Mouse (Mus musculus): ENCODE data around the gene AA986860. TPM values are rescaled to one million over a fixed set of nuclear protein-coding genes. Genes with fewer than 3 reads are reported as not detected.

The AA986860 gene
- 1.2 and 1.3 TPM in 2 replicates for polyA plus RNA-seq (2015; fragmentation: Nextera tagmentation; extraction: Ambion mirVana)

DNA sequence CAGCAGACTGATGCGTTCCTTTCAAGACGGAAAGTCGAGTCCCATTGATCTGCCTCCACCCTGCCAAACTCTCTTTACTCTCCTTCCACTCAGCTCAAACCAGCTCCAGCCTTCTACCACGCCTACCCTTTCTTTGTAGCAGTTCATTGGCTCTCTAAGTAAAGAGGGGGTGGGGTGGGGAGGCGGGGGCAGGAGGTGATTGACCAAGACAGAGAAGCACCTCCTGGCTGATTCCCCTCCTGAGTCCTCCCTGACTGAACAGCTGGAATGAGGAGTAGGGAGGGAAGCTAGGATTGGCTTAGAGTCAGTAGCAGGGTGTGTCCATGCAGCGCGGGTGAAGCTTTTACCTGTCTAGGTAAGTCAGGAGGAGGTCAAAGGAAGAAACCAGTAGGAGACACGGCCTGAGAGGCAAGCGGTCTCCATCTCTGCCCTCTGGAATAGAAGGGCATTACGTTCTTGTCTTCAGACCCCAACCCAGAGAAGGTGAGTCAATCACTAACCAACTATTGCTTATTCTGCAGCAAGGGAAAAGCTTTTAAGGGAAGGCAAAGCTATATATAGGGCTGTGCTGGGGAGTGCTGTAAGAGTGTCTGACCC is at the start of gene AA986860:
TSS of gene AA986860 (plus strand) at position 236 of the 597 bp plus-strand sequence.
- no peaks in the 10 kb centered on the region for H3K27me3 ChIP-seq
- WGBS = 7% methylated on average over 10 of the region's 10 CpGs
- no peaks in the 10 kb centered on the region for H3K9me3 ChIP-seq
- H3K4me2 ChIP-seq (replicated peaks) = peak within 1 kb of the TSS; percentile 45
- H3K27ac ChIP-seq = no peak within 1 kb of the TSS
- H3K4me3 ChIP-seq = peak within 1 kb of the TSS; percentile 8; the same call in 1 of the 2 replicates
- 0 out of 2 replicates have a peak within 1 kb of the TSS, but pooled peaks have one; percentile 13 for H3K9ac ChIP-seq
- no peaks in the 10 kb centered on the region for H3K36me3 ChIP-seq
- peak; percentile 80 for ATAC-seq (ENCODE audit: low FRiP score, low read depth)
- H3K4me1 ChIP-seq = peaks cover 6% of the 10 kb centered on the region

DNA sequence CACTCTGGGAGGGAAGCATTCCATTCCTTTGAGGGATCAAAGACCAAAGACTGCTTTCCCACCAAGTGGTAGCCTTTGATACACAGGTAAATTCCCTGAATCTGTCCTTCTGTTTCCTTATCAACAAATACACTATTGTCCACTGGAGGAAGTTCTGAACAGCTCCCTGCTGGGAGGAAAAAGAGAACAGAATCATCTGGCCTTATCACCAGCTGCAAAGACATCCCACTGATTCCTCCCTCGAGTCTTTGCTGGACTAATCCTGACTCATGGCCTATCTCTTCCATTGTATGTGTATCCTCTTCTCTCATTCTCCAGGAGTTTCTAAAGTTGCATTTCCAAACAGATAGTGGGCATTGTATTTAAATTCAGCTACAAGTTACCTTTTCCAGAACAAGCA is 47.9 kb upstream of the AA986860 start:
- Histone ChIP-seq H3K9ac (no peak overlapping the region), H3K4me1 (0 out of 2 replicates have a peak, but pooled peaks cover 4% of the 10 kb centered on the region), H3K27me3 (no peaks in the 10 kb centered on the region), H3K36me3 (peaks cover 4% of the 10 kb centered on the region; the same call in 1 of the 2 replicates), H3K27ac (no peak overlapping the region), H3K9me3 (no peaks in the 10 kb centered on the region), H3K4me2 (replicated peaks) (no peak overlapping the region), H3K4me3 (no peak overlapping the region)
- 74% methylated on average over 1 of the region's 1 CpGs for WGBS
- ATAC-seq (ENCODE audit: low FRiP score, low read depth) = no peak

DNA sequence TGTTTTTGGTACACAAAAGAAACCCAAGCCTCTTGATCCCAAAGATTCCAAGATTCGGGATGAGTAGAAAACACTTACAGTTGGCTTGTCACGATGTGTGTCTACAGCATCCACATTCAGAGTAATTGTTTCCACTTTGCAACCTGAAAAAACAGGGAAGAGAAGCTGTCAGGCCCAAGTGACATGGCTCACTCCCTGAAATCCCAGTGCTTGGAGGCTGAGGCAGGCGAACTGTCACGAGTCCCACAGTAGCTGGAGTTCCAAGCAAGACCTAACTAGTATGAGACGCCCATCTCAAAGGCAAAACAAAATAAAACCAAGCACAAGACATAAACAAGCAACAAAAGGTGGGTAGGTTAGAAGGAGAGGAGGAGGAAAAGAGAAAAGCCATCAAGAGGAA is 33.2 kb upstream of the AA986860 start:
- no peaks in the 10 kb centered on the region for H3K4me1 ChIP-seq
- no peak overlapping the region for H3K4me2 ChIP-seq (replicated peaks)
- WGBS = 89% methylated on average over 5 of the region's 5 CpGs
- H3K4me3 ChIP-seq = no peak overlapping the region
- H3K27ac ChIP-seq = no peak overlapping the region
- H3K9me3 ChIP-seq = no peaks in the 10 kb centered on the region
- no peak for ATAC-seq (ENCODE audit: low FRiP score, low read depth)
- peaks cover 56% of the 10 kb centered on the region for H3K36me3 ChIP-seq
- no peaks in the 10 kb centered on the region for H3K27me3 ChIP-seq
- no peak overlapping the region for H3K9ac ChIP-seq

- H3K4me2 ChIP-seq (replicated peaks) = no peak overlapping the region
- no peak overlapping the region for H3K9ac ChIP-seq
- no peak for ATAC-seq (ENCODE audit: low FRiP score, low read depth)
- WGBS = 89% methylated on average over 10 of the region's 10 CpGs
- no peaks in the 10 kb centered on the region for H3K9me3 ChIP-seq
- no peak overlapping the region for H3K27ac ChIP-seq
- H3K4me3 ChIP-seq = no peak overlapping the region
- H3K27me3 ChIP-seq = no peaks in the 10 kb centered on the region
- H3K36me3 ChIP-seq = peaks cover 62% of the 10 kb centered on the region
- H3K4me1 ChIP-seq = no peaks in the 10 kb centered on the region
Measured at GRCm38 (mm10) chr1:130699937-130700633, 31.7 kb upstream of the AA986860 start.

- Histone ChIP-seq H3K4me1 (no peaks in the 10 kb centered on the region), H3K27ac (no peak overlapping the region), H3K9me3 (no peaks in the 10 kb centered on the region), H3K27me3 (no peaks in the 10 kb centered on the region), H3K4me3 (no peak overlapping the region), H3K36me3 (peaks cover 76% of the 10 kb centered on the region), H3K9ac (no peak overlapping the region), H3K4me2 (replicated peaks) (no peak overlapping the region)
- WGBS = 92% methylated on average over 11 of the region's 11 CpGs
- no peak for ATAC-seq (ENCODE audit: low FRiP score, low read depth)
Measured at GRCm38 (mm10) chr1:130701976-130702375, 29.8 kb upstream of the AA986860 start.

- no peak overlapping the region for H3K27ac ChIP-seq
- WGBS = 79% methylated on average over 2 of the region's 2 CpGs
- H3K9me3 ChIP-seq = no peaks in the 10 kb centered on the region
- H3K4me1 ChIP-seq = no peaks in the 10 kb centered on the region
- ATAC-seq (ENCODE audit: low FRiP score, low read depth) = no peak
- no peak overlapping the region for H3K9ac ChIP-seq
- H3K4me3 ChIP-seq = no peak overlapping the region
- H3K4me2 ChIP-seq (replicated peaks) = no peak overlapping the region
- H3K36me3 ChIP-seq = peaks cover 71% of the 10 kb centered on the region
- H3K27me3 ChIP-seq = no peaks in the 10 kb centered on the region
Measured at GRCm38 (mm10) chr1:130703613-130704012, 28.2 kb upstream of the AA986860 start.

- Histone ChIP-seq H3K36me3 (peaks cover 31% of the 10 kb centered on the region), H3K27ac (no peak overlapping the region), H3K9me3 (no peaks in the 10 kb centered on the region), H3K4me3 (no peak overlapping the region), H3K4me1 (peaks cover 3% of the 10 kb centered on the region; the same call in 1 of the 2 replicates), H3K9ac (no peak overlapping the region), H3K27me3 (peaks cover 7% of the 10 kb centered on the region; the same call in 1 of the 2 replicates), H3K4me2 (replicated peaks) (no peak overlapping the region)
- ATAC-seq (ENCODE audit: low FRiP score, low read depth) = no peak
- 91% methylated on average over 22 of the region's 22 CpGs for WGBS
Measured at GRCm38 (mm10) chr1:130710283-130711080, 21.3 kb upstream of the AA986860 start.

- ATAC-seq (ENCODE audit: low FRiP score, low read depth) = no peak
- H3K4me2 ChIP-seq (replicated peaks) = no peak overlapping the region
- H3K9me3 ChIP-seq = no peaks in the 10 kb centered on the region
- H3K9ac ChIP-seq = no peak overlapping the region
- peaks cover 7% of the 10 kb centered on the region; the same call in 1 of the 2 replicates for H3K27me3 ChIP-seq
- WGBS = 85% methylated on average over 4 of the region's 4 CpGs
- no peak overlapping the region for H3K4me3 ChIP-seq
- peaks cover 16% of the 10 kb centered on the region for H3K4me1 ChIP-seq
- H3K27ac ChIP-seq = no peak overlapping the region
- H3K36me3 ChIP-seq = peaks cover 10% of the 10 kb centered on the region
Measured at GRCm38 (mm10) chr1:130714046-130714445, 17.7 kb upstream of the AA986860 start.

DNA sequence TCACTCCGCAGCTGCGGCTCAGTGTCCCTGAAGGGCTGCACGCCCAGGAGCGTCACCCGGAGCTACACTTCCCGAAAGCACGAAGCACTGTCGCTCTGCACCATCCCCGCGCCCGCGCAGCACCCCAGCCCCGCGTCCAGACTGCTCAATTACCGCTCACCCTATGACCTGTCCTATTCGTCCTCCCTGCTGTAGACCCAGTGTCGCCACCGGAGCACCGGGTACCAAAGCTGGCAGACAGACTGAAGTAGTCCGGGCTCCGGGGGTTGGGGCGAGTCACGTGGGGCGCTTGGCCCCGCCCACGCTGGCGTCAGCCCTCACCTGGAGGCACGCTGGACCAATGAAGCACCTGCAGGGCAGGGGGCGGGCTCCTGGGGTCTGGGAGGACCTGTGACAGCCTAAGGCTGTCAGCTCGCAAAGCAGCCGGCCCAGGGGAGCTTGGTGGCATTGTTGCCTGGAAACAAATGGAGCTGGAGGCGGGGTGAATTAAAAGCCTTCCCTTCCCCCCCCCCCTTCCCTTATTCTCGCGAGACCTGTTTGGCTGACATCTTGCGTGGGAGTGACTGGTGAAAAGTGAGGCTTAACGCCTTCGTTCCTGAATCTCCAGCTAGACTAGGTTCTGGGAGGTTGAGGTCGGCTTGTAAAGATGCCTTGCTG is 16.1 kb upstream of the AA986860 start, which contains the start of gene Gm29427:
TSS of gene Gm29427 (minus strand) at position 239 of the 657 bp plus-strand sequence.
- peak within 1 kb of the TSS; percentile 99 for H3K4me2 ChIP-seq (replicated peaks)
- peak within 1 kb of the TSS; percentile 44; the same call in 1 of the 2 replicates for H3K27ac ChIP-seq
- under 1% methylated on average over 38 of the region's 38 CpGs for WGBS
- peak within 1 kb of the TSS; percentile 86 for H3K4me3 ChIP-seq
- peaks cover 14% of the 10 kb centered on the region for H3K36me3 ChIP-seq
- peak within 1 kb of the TSS; percentile 94 for H3K9ac ChIP-seq
- no peaks in the 10 kb centered on the region for H3K9me3 ChIP-seq
- H3K4me1 ChIP-seq = peaks cover 18% of the 10 kb centered on the region
- ATAC-seq (ENCODE audit: low FRiP score, low read depth) = peak; percentile 91
- peaks cover 7% of the 10 kb centered on the region; the same call in 1 of the 2 replicates for H3K27me3 ChIP-seq

GRCm38 (mm10) chr1:130716218-130716512 is 15.6 kb upstream of the AA986860 start:
- Histone ChIP-seq H3K9me3 (no peaks in the 10 kb centered on the region), H3K9ac (peak overlapping the region; percentile 94), H3K4me3 (peak overlapping the region; percentile 86), H3K27me3 (peaks cover 7% of the 10 kb centered on the region; the same call in 1 of the 2 replicates), H3K36me3 (peaks cover 15% of the 10 kb centered on the region), H3K27ac (peak overlapping the region; percentile 44; the same call in 1 of the 2 replicates), H3K4me2 (replicated peaks) (peak overlapping the region; percentile 99), H3K4me1 (peaks cover 18% of the 10 kb centered on the region)
- under 1% methylated on average over 3 of the region's 3 CpGs for WGBS
- ATAC-seq (ENCODE audit: low FRiP score, low read depth) = peak; percentile 4; the same call in 1 of the 2 replicates

GRCm38 (mm10) chr1:130716513-130717290 is 15.1 kb upstream of the AA986860 start:
- under 1% methylated on average over 42 of the region's 42 CpGs for WGBS
- Histone ChIP-seq H3K4me3 (peak overlapping the region; percentile 86), H3K4me2 (replicated peaks) (peak overlapping the region; percentile 99), H3K9ac (peak overlapping the region; percentile 94), H3K36me3 (peaks cover 15% of the 10 kb centered on the region), H3K27me3 (peaks cover 7% of the 10 kb centered on the region; the same call in 1 of the 2 replicates), H3K4me1 (peaks cover 18% of the 10 kb centered on the region), H3K27ac (peak overlapping the region; percentile 28; the same call in 1 of the 2 replicates), H3K9me3 (no peaks in the 10 kb centered on the region)
- ATAC-seq (ENCODE audit: low FRiP score, low read depth) = peak; percentile 13
